Mouse (Mus musculus) c-Kit-positive CD71-negative TER-119-negative erythroid progenitor cells, embryonic 14.5 days (primary cell): Measurements from ENCODE around the gene Zbtb12.
"Not testable (repeated sequence)": the region's sequence is repeated elsewhere in the genome, so short reads cannot be mapped to it uniquely, and the experiment has no call there.

Experiments
- DNase-seq: peaks from one replicate; pipeline ENCODE4 v3.0.0-alpha.2; 2013; ENCODE audit warnings: low read depth

Gene Zbtb12

DNA sequence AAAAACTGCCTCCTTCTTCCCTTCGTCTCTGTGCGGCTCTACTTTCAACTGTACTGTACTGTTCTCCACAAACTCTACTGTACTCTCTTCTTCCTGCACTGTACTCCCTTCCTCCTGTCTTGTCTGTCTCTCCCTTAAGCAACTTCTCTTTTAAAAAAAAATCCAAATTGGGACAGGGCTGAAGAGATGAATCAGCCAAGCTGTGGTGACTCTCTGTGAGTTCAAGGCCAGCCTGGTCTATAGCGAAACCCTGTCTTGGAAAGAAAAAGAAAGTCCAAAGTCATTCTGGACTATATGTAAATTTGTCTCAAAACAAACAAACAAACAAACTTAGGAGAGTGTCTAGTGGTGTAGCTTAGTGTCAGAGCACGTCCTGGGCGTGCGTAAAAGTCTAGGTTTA lies 5.0 kb upstream of the Zbtb12 start:
- DNase-seq, result no peak

DNA sequence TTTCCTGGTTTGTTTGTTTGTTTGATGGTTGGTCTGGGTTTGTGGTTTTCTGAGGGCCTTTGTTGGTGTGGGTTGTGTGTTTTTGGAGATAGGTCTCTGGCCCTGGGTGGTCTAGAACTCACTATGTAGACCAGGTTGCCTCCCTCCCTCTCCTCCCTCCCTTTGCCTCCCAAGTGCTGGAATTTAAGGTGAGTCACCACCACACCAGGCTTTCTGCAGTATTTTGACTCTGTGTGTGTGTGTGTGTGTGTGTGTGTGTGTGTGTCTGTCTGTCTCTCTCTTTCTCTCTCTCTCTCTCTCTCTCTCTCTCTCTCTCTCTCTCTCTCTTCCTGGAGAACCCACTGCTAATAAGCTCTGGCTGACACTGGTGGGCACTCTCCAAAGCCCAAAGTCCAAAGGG lies 1.9 kb downstream of the Zbtb12 start:
- no peak for DNase-seq

DNA sequence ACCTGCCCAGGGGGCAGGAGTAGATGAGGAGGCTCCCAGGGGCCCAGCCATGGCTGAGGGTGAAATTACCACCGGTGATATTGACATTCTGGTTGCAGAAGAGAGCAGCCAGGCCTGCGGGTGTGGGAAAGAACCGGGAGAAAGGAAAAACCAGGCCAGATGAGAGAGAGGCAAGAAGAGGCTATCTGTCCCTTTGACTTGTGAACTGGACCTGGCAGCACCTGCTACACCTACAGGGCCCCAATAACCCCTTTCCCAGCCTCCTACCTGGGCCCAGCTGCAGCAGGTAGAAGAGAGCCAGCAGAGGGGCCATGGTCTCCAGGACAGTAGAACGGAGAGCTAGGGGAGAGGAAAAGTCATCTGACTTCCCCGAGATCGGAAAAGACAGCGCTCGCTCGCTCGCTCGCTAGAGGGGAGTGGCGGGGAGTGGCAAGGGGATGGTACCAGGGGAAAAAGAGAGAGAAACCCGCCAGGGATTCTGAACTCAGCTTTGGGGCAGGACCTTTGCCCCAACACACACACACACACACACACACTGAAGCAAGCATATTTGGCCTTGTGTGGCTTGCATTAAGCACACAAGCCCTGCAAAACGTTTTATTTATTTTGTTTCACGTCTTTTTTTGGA lies 2.5 kb downstream of the Zbtb12 start, which contains the start of gene Gm20547:
Gene Gm20547 (minus strand): TSS at position 360 of the 628 bp plus-strand sequence.
- no peak for DNase-seq

DNA sequence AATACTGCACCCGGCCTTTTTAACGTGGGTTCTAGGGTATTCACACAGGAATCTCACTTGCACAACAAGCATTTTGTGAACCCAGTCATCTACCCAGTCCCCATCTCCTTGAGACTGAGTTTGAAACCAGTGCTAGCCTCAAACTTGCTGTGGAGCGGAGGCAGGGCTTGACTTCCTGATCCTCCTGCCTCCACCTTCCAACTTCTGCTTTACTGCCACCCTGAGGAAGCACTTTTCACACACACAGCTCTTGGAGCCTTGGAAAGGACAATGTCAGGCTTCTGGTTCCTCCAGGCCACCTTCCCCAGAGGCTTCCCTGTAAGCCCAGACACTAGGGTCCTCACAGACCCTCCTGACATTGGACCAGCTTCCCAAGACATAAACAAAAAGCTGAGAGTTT lies 4.0 kb downstream of the Zbtb12 start:
- no peak for DNase-seq

DNA sequence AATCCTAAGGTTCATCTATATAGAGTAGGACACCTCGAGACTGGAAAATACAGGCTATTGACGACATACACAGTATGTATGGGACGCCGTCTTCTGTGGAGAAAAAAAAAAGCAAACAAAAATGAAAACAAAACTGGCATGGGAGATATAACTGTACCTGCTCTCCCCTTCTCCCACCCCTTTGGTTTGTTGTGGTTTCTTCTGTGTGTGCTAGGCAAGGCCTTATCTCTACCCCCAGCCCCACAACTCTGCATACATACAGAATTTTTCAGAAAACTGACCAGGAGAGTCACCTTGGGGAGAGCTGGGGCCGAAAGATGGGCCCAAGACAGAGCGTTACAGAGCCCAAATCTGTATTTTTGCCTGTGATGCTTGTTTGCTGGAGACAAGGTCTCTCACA lies 5.4 kb downstream of the Zbtb12 start:
- no peak for DNase-seq

DNA sequence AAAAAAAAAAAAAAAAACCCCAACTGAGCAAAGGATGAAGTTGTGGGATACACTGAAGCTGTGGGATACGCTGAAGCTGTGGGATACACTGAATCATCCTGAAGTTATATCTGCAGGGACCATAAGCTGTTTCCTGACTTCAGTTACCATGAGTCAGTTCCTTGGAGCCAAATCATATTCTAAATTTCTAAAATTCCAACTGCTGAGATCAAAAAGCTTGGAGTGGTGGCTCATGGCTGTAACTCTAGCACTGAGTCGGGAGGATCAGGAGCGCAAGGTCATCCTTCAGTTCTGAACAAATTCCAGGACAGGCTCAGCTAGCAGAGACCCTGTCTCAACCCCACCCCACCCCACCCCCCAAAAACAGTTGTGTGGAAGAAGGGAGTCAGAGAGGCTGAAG lies 6.3 kb downstream of the Zbtb12 start:
- no peak for DNase-seq

DNA sequence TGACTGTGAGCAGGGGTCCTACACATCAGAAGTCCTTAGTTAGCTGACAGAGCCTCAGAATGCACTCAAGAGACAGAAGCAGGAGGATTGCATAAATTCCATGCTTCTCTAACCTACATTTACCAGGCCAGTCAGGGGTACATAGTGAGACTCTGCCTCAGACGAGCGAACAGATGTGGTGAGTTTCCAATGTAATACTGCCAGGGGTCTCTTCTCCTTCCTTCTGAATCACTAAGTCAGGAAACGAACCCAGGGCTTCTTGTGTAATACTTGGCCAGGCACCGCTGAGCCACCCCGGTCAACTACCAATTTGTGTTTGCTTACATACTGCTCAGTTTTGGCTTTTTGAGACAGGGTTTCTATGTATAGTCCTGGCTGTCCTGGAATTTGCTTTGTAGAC lies 8.7 kb downstream of the Zbtb12 start:
- DNase-seq, result no peak

DNA sequence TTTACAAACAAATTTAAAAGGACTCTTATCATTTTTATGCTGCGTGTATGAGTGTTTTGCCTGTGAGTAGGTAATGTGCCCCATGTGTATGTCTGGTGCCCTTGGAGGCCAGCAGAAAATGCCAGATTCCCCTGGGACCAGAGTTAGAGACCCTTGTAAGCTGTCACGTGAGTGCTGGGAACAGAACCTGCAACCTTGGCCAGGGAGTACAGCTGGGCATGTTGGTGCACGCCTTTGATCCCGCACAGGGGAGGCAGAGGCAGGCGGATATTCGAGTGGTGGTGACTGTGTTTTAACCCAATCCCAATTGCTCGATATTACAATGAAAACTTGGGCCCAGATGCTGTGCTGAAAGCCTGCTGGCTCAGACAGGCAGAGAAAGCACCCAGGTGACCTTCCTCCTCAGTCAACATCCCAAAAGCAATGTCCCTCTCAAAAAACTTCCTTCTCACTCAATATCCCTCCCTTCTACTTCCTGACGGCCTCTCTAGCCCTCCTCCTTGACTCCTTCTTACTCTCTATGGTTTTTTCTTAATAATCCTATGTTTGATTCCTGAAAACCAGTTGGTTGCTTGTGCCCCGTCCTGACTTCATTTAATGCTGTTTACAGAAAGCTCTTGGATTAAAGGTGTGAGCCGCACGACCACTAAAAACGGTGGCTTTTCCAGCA lies 10.9 kb downstream of the Zbtb12 start:
- no peak for DNase-seq

DNA sequence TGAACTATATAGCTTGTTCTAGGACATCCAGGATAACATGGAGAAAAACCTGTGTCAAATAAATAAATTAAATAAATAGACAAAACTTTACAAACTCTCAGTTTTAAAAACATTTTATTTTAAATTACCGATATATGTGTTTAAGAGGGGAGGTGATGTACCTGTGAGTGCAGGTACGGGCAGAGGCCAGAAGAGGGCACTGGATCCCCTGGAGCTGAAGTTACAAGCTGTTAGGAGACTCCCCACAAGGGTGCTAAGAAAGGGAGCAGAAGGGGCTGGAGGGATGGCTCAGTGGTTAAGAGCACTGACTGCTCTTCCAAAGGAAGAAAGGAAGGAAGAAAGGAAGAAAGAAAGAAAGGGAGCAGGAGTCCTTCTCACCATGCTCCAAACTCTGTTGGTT lies 12.1 kb downstream of the Zbtb12 start:
- no peak for DNase-seq

DNA sequence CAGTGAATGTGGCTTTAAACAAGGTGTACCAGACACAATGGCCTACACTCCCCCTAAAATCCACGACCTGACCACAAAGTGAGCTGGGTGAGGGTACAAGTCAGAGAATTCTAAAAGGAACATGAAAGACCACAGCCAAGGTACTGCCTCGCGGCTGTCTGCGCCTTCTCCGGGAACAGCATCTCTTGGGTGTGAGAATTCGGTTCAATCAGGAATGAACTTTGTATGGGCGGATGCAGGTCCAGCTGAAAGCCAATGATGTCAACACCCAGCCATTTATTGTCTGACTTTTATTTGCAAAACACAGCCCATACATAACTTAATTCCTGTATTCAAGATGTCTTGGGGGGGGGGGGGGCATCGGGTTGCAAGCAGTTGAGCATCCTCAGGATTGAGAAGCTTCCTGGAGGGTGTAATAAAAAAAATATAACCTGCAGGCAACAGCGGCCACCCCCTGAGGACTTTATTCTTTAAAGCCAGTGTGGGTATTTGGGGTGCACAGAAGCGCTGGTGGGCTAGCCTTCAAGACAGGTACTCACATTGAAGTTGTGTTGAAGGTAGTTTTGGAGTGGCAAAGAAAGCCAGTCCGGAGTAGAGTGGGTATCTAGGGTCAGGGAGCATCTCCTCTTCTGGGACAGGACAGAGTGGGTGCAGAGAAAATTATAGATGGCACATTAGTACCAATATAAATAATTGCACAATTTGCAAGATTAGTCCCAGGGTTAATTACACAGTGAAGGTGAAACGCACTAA lies 14.0 kb downstream of the Zbtb12 start:
- DNase-seq, result no peak

DNA sequence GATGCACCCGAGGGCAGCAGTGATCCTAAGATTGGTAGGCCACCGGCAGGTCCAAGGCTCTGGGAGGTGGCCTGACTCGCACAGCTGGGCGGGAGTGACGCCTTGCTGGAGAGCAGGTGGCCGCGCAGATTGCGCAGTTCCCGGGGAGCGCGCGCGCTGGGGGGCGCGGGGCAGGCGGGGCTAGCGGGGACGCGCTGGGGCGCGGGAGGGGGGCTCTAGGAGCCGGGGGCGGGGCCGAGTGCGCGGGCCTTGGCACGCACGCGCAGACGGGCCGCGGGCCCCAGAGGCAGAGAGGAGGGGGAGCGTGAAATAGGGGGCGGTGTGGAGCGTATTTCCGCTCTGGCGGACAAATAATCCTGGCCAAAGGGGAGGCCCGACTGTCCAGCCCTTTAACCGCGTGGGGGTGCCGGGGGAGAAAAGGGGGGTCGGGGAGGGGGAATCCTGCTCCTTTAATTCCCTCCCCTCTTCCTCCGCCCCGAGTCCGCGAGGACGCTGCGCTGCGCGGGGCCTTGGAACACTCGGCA lies 14.9 kb downstream of the Zbtb12 start:
- peak; percentile 87 for DNase-seq

DNA sequence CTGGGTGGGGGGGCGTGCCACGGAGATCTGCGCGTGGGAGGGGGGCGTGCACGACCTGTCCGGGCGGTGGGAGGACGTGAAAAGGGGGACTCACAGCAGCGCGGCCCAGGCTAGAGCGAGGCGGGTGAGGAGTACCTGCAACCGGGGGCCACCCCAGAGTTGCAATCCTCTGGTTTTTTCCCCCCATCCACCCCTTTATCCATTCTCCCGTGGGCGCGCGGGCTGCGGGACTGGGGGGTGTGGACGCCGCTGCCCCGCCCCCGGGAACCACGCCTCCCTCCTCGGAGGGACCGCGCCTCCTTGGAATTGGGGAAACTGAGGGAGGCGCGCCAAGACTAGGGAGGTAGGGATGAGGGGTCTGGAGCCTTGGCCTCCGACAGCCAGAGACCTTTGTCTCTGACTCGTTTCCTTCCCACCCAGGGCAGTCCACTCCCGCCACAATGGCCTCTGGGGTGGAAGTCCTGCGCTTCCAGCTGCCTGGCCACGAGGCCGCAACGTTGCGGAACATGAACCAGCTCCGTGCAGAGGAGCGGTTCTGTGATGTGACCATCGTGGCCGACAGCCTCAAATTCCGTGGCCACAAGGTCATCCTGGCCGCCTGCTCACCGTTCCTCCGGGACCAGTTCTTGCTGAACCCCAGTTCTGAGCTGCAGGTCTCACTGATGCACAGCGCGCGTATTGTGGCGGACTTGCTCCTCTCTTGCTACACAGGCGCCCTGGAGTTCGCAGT lies 15.7 kb downstream of the Zbtb12 start:
- DNase-seq, result no peak

DNA sequence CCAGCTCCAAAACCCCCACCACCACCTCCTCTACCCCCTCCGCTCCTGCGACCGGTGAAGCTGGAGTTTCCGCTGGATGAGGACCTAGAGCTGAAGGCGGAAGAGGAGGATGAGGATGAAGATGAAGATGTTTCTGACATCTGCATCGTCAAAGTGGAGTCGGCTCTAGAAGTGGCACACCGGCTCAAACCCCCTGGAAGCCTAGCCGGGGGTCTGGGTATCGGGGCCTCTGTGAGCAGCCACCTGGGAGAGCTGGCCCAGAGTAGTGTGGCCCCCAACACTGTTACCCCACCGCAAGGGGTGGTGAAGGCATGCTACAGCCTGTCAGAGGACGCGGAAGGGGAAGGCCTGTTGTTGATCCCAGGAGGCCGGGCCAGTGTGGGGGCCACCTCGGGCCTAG lies 16.4 kb downstream of the Zbtb12 start:
- DNase-seq, result no peak

DNA sequence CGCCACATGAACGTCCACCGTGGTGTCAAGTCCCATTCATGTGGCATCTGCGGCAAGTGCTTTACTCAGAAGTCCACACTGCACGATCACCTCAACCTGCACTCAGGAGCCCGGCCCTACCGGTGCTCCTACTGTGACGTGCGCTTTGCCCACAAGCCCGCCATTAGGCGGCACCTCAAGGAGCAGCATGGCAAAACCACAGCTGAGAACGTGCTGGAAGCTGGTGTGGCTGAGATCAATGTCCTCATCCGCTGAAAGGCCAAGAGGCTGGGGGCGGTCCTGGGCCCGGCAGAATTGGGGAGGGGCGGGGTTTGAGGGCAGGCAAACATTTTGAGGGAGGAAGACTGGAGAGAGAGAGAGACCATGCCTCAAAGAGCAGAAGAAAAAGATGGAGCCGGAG lies 17.1 kb downstream of the Zbtb12 start:
- DNase-seq, result no peak

DNA sequence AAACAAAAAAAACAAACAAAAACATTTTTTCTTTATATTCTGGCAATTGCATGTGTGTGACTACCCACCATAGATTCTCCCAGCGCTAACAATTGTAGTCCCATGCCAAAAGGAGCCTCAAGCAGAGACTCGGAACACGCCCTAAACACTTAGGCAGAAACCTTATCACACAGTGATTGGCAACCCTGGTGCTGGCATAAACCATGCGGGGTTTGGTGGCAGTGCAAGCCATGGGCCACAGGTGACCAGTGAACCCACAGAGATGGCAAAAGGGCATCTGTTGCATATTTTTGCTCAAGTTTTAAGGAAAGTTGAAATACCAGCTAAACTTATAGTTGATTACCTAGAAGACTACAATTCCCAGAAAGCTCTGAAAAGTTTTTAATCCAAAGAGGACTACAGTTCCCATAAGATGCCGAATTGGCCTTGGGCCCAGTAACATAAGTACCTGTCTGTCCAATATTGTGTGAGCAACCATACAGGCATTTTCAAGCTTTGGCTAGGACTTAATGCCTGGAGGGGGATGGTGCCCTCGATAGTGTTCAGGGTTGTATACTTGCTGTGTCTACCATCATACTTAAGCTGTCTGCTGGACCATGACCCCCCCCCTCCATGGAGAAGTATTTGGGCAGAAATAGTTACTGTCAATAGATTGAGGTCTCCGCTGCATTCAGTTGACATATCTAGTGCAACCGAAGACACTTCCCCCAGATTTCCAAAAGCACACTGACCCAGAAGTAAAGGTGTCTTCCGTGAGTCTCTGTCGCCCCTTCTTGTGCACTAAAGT lies 18.3 kb downstream of the Zbtb12 start:
- no peak for DNase-seq

DNA sequence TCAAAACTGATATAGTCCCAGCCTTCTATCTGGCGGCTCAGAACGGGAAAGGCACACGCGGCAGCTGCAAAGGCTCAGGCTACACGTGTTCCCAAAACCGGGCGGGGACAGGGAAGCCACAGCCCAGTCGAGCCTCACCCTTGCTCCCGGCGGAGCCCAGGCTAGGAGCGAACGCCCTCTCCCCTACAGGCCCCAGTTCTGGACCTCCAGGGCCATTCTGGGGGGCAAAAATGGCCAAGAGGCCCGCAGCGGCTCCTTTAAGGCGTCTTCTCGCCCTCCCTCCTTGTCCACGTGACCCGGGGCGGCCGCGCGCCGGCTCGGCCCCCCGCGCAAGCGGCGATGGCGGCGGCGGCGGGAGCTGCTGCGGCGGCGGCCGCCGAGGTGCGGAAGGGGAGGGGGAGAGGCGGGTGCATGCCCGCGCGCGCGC lies 18.9 kb downstream of the Zbtb12 start, which contains the start of the genes C2 and Ehmt2:
Gene C2 (minus strand): TSS at position 106 of the 427 bp plus-strand sequence.
Gene Ehmt2 (plus strand): TSS at position 310 of the 427 bp plus-strand sequence.
- DNase-seq, result no peak

DNA sequence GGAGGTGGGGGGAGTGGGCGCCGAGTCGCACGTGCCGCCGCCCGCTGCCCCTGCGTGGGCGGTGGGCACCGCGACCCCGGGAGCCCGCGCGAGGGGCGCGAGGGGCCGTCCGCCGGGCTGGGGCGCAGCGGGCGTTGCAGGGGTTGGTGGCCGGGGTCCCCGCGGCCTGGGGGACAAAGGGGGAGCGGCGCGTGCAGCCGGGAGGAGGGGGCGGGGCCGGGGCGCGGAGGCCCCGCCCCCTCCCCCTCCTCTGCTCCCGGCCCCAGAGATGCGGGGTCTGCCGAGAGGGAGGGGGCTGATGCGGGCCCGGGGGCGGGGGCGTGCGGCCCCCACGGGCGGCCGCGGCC lies 19.4 kb downstream of the Zbtb12 start:
- no peak for DNase-seq

DNA sequence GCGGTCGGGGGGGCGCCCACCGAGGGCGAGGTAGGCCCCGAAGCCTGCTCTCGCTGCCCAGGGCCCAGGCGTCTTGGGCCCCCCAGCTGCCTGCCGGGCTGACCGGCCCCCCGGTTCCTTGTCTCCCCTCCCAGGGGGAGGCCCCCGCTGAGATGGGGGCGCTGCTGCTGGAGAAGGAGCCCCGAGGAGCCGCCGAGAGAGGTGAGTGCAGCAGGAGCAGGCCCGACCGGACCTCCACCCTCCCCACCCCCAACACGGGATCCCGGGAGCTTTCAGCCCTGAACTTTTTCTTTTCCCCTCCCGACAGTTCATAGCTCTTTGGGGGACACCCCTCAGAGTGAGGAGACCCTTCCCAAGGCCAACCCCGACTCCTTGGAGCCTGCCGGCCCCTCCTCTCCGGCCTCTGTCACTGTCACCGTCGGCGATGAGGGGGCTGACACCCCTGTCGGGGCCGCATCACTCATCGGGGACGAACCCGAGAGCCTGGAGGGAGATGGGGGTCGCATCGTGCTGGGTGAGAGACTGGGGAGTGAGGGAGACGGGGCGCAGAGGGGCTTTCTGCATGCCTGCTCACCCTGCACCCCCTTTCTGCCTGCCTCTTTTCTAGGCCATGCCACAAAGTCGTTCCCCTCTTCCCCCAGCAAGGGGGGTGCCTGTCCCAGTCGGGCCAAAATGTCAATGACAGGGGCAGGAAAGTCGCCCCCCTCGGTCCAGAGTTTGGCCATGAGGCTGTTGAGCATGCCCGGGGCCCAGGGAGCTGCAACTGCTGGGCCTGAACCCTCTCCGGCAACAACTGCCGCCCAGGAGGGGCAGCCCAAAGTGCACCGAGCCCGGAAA lies 20.0 kb downstream of the Zbtb12 start:
- DNase-seq, result no peak

DNA sequence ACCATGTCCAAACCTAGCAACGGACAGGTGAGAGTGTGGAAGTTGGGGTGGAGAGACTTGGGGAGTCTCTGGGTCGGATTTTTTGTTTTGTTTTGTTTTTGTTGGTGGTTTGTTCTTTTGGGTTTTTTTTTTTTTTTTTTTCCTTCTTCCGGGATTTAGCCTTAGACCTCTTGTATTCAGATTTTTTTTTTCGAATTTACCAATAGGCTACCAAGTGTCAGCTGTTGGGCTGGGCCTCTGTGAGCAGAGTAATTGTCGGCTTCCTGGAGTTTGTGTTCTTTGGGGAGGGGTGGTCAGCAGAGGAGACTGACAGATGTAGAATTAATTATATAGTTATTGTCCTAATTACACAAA lies 20.6 kb downstream of the Zbtb12 start:
- no peak for DNase-seq

DNA sequence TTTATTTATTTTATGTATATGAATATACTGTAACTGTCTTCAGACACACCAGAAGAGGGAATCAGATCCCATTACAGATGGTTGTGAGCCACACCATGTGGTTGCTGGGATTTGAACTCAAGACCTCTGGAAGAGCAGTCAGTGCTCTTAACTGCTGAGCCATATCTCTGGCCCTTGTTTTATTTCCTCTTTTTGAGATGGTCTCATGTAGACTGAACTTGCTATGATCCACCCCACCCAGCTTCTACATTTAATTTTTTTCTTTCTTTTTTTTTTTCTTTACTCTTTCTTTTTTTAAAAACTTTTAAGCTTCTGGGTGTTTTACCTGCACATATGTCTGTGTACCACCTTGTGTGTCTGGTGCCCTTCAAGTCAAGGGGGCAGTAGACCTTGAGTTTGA lies 21.5 kb downstream of the Zbtb12 start:
- DNase-seq, result not testable (repeated sequence)

DNA sequence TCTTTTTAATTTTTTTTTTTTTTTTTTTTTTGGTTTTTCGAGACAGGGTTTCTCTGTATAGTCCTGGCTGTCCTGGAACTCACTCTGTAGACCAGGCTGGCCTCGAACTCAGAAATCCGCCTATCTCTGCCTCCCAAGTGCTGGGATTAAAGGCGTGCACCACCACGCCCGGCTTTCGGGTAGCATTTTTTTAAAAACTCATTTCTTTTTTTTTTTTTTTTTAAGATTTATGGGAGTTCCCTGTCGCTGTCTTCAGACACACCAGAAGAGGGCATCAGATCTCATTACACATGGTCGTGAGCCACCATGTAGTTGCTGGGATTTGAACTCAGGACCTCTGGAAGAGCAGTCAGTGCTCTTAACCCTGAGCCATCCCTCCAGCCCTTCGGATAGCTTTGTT lies 22.7 kb downstream of the Zbtb12 start:
- not testable (repeated sequence) for DNase-seq
